Mouse (Mus musculus): ENCODE data around the gene Sptlc2. TPM values are rescaled to one million over a fixed set of nuclear protein-coding genes. Genes with fewer than 3 reads are reported as not detected.
A peak's percentile ranks its signal among the peaks of the same experiment; 100 is the strongest.

The Sptlc2 gene
- polyA plus RNA-seq, 1 experiment from 2014 or later = 69.1 TPM

DNA sequence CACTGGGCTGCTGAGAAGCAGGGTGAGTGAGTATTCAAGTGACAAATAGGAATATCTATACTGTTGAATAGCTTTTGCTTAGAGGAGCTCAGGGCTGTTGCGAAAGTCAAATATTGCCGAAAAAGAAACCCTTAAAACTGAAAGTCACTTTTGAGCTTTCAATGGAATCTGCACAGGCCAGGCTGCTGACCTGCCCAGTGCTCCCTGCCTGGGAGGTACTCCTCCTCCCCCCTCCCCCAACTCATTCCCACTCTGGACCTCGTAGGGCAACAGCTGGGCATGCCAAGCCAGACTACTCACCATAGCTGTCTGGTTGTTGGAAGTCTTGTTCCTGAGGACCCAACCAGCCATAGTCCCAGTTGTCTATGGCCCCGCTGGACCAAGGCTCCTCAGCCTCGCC, 103.4 kb downstream of the Sptlc2 start:
- Histone ChIP-seq H3K9ac (ENCODE audit: low read length) (no peak overlapping the region), H3K4me1 (ENCODE audit: control insufficient read depth in 2 of 2, insufficient read depth in 2 of 2, low read length in 2 of 2) (peaks cover 4 to 7% of the 10 kb centered on the region in 2 experiments; a peak in 3 of 4 replicates), H3K27ac (replicated peaks in 1 of 2; ENCODE audit: control insufficient read depth in 1 of 2, insufficient read depth in 1 of 2, low read depth in 2 of 2, low read length in 2 of 2) (no peak overlapping the region), H3K4me3 (ENCODE audit: control insufficient read depth in 1 of 2, insufficient read depth in 1 of 2, low read depth in 1 of 2, low read length in 2 of 2) (no peak overlapping the region), H3K27me3 (ENCODE audit: control insufficient read depth, insufficient read depth, low read length) (no peaks in the 10 kb centered on the region), H3K9me3 (ENCODE audit: control insufficient read depth, low read length) (no peaks in the 10 kb centered on the region), H3K36me3 (ENCODE audit: control insufficient read depth, insufficient read depth, low read length) (no peaks in the 10 kb centered on the region), H3K4me2 (ENCODE audit: low read length) (no peak overlapping the region)
- no peak for ATAC-seq (ENCODE audit: insufficient number of reproducible peaks, insufficient read depth, low FRiP score, low read depth)
- 86% methylated on average over 5 of the region's 5 CpGs for WGBS

GRCm38 (mm10) chr12:87284268-87284667, 103.9 kb downstream of the Sptlc2 start:
- Histone ChIP-seq H3K4me2 (ENCODE audit: low read length) (no peak overlapping the region), H3K27ac (replicated peaks in 1 of 2; ENCODE audit: control insufficient read depth in 1 of 2, insufficient read depth in 1 of 2, low read depth in 2 of 2, low read length in 2 of 2) (no peak overlapping the region), H3K9ac (ENCODE audit: low read length) (no peak overlapping the region), H3K36me3 (ENCODE audit: control insufficient read depth, insufficient read depth, low read length) (no peaks in the 10 kb centered on the region), H3K9me3 (ENCODE audit: control insufficient read depth, low read length) (no peaks in the 10 kb centered on the region), H3K27me3 (ENCODE audit: control insufficient read depth, insufficient read depth, low read length) (no peaks in the 10 kb centered on the region), H3K4me3 (ENCODE audit: control insufficient read depth in 1 of 2, insufficient read depth in 1 of 2, low read depth in 1 of 2, low read length in 2 of 2) (no peak overlapping the region), H3K4me1 (ENCODE audit: control insufficient read depth in 2 of 2, insufficient read depth in 2 of 2, low read length in 2 of 2) (peaks cover 8 to 12% of the 10 kb centered on the region in 2 experiments)
- WGBS = 72% methylated on average over 4 of the region's 4 CpGs
- ATAC-seq (ENCODE audit: insufficient number of reproducible peaks, insufficient read depth, low FRiP score, low read depth) = no peak

DNA sequence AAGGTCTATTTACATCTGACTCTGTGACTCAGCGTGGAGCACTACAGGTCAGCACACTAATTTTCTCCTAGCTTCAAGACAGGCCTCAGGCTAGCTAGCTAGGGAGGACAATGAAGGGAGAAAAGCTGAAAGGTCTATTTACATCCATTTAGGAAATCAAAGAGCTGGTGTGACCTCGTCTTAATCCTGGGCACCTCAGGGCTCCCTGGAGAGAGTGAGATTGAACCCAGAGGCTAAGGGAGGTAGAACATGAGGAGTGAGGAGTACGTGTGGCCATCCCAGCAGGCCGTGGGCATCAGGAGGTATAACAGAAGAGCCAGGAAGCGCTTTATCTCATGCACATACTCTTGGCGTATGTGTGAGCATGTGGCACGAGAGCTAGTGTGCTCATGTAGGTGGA, 104.4 kb downstream of the Sptlc2 start:
- H3K9me3 ChIP-seq (ENCODE audit: control insufficient read depth, low read length) = no peaks in the 10 kb centered on the region
- no peaks in the 10 kb centered on the region for H3K36me3 ChIP-seq (ENCODE audit: control insufficient read depth, insufficient read depth, low read length)
- no peaks in the 10 kb centered on the region for H3K27me3 ChIP-seq (ENCODE audit: control insufficient read depth, insufficient read depth, low read length)
- H3K4me2 ChIP-seq (ENCODE audit: low read length) = no peak overlapping the region
- no peak overlapping the region for H3K4me3 ChIP-seq (ENCODE audit: control insufficient read depth in 1 of 2, insufficient read depth in 1 of 2, low read depth in 1 of 2, low read length in 2 of 2)
- 73% methylated on average over 7 of the region's 7 CpGs for WGBS
- no peak for ATAC-seq (ENCODE audit: insufficient number of reproducible peaks, insufficient read depth, low FRiP score, low read depth)
- H3K27ac ChIP-seq (replicated peaks in 1 of 2; ENCODE audit: control insufficient read depth in 1 of 2, insufficient read depth in 1 of 2, low read depth in 2 of 2, low read length in 2 of 2) = no peak overlapping the region
- peaks cover 13 to 17% of the 10 kb centered on the region in 2 experiments for H3K4me1 ChIP-seq (ENCODE audit: control insufficient read depth in 2 of 2, insufficient read depth in 2 of 2, low read length in 2 of 2)
- H3K9ac ChIP-seq (ENCODE audit: low read length) = no peak overlapping the region

GRCm38 (mm10) chr12:87282743-87283142, 105.4 kb downstream of the Sptlc2 start:
- Histone ChIP-seq H3K27me3 (ENCODE audit: control insufficient read depth, insufficient read depth, low read length) (no peaks in the 10 kb centered on the region), H3K9me3 (ENCODE audit: control insufficient read depth, low read length) (no peaks in the 10 kb centered on the region), H3K4me2 (ENCODE audit: low read length) (no peak overlapping the region), H3K4me3 (ENCODE audit: control insufficient read depth in 1 of 2, insufficient read depth in 1 of 2, low read depth in 1 of 2, low read length in 2 of 2) (no peak overlapping the region), H3K36me3 (ENCODE audit: control insufficient read depth, insufficient read depth, low read length) (no peaks in the 10 kb centered on the region), H3K27ac (replicated peaks in 1 of 2; ENCODE audit: control insufficient read depth in 1 of 2, insufficient read depth in 1 of 2, low read depth in 2 of 2, low read length in 2 of 2) (no peak overlapping the region), H3K9ac (ENCODE audit: low read length) (no peak overlapping the region), H3K4me1 (ENCODE audit: control insufficient read depth in 2 of 2, insufficient read depth in 2 of 2, low read length in 2 of 2) (peaks cover 15 to 25% of the 10 kb centered on the region in 2 experiments)
- no peak for ATAC-seq (ENCODE audit: insufficient number of reproducible peaks, insufficient read depth, low FRiP score, low read depth)
- over 99% methylated on average over 4 of the region's 4 CpGs for WGBS

- WGBS = 50% methylated on average over 1 of the region's 1 CpGs
- no peak for ATAC-seq (ENCODE audit: insufficient number of reproducible peaks, insufficient read depth, low FRiP score, low read depth)
- H3K4me2 ChIP-seq (ENCODE audit: low read length) = no peak overlapping the region
- no peaks in the 10 kb centered on the region for H3K36me3 ChIP-seq (ENCODE audit: control insufficient read depth, insufficient read depth, low read length)
- no peaks in the 10 kb centered on the region for H3K9me3 ChIP-seq (ENCODE audit: control insufficient read depth, low read length)
- H3K27me3 ChIP-seq (ENCODE audit: control insufficient read depth, insufficient read depth, low read length) = no peaks in the 10 kb centered on the region
- peaks cover 15 to 29% of the 10 kb centered on the region in 2 experiments for H3K4me1 ChIP-seq (ENCODE audit: control insufficient read depth in 2 of 2, insufficient read depth in 2 of 2, low read length in 2 of 2)
- H3K9ac ChIP-seq (ENCODE audit: low read length) = no peak overlapping the region
- H3K4me3 ChIP-seq (ENCODE audit: control insufficient read depth in 1 of 2, insufficient read depth in 1 of 2, low read depth in 1 of 2, low read length in 2 of 2) = no peak overlapping the region
- H3K27ac ChIP-seq (replicated peaks in 1 of 2; ENCODE audit: control insufficient read depth in 1 of 2, insufficient read depth in 1 of 2, low read depth in 2 of 2, low read length in 2 of 2) = no peak overlapping the region
These were observed 106.4 kb downstream of the Sptlc2 start for GRCm38 (mm10) chr12:87281766-87282165.

DNA sequence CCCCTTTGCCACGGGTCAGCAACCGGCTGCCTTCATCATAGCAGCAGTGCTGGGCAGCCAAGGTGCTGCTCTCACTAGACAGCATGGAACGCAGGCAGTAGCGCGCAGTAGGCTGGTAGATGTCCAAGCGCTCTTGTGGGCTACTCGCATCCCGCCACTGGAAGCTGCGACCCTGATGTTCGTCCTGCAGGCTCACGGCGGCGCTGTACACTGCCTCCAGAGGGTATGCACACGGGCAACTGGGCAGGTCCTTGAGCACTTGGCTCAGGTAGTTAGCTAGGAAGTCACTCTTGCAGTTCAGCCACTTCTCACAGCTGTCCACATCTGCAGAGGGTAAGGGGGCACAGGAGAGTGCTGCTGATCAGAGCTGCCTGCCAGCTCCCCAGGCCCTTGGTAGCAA, 108.3 kb downstream of the Sptlc2 start:
- peaks cover 18% of the 10 kb centered on the region for H3K36me3 ChIP-seq (ENCODE audit: control insufficient read depth, insufficient read depth, low read length)
- H3K27me3 ChIP-seq (ENCODE audit: control insufficient read depth, insufficient read depth, low read length) = no peaks in the 10 kb centered on the region
- no peak overlapping the region for H3K27ac ChIP-seq (replicated peaks in 1 of 2; ENCODE audit: control insufficient read depth in 1 of 2, insufficient read depth in 1 of 2, low read depth in 2 of 2, low read length in 2 of 2)
- peaks cover 15 to 29% of the 10 kb centered on the region in 2 experiments for H3K4me1 ChIP-seq (ENCODE audit: control insufficient read depth in 2 of 2, insufficient read depth in 2 of 2, low read length in 2 of 2)
- no peak overlapping the region for H3K4me2 ChIP-seq (ENCODE audit: low read length)
- no peak overlapping the region for H3K9ac ChIP-seq (ENCODE audit: low read length)
- 58% methylated on average over 14 of the region's 14 CpGs for WGBS
- ATAC-seq (ENCODE audit: insufficient number of reproducible peaks, insufficient read depth, low FRiP score, low read depth) = no peak
- H3K9me3 ChIP-seq (ENCODE audit: control insufficient read depth, low read length) = no peaks in the 10 kb centered on the region
- no peak overlapping the region for H3K4me3 ChIP-seq (ENCODE audit: control insufficient read depth in 1 of 2, insufficient read depth in 1 of 2, low read depth in 1 of 2, low read length in 2 of 2)

DNA sequence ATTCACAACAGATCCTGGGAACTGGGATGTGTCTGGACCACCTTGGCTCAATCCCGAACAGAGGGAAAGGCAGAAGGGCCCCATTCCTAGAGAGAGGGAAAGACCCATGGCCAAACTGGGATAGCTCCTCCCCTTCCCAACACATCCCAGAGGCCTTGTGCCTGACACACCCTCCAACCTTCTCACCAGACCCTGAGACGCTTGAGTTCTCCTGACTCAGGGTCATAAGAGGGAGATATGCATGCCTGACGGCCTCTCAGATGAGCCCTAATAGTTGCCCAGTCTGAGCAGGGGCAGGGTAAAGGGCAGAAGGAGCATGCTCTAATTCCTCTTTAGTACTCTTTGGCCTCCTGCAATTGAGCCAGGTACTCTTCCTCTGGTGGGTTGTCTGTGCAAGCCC, 108.8 kb downstream of the Sptlc2 start:
- Histone ChIP-seq H3K4me3 (ENCODE audit: control insufficient read depth in 1 of 2, insufficient read depth in 1 of 2, low read depth in 1 of 2, low read length in 2 of 2) (no peak overlapping the region), H3K27me3 (ENCODE audit: control insufficient read depth, insufficient read depth, low read length) (no peaks in the 10 kb centered on the region), H3K9ac (ENCODE audit: low read length) (no peak overlapping the region), H3K9me3 (ENCODE audit: control insufficient read depth, low read length) (no peaks in the 10 kb centered on the region), H3K4me1 (ENCODE audit: control insufficient read depth in 2 of 2, insufficient read depth in 2 of 2, low read length in 2 of 2) (peaks cover 15 to 29% of the 10 kb centered on the region in 2 experiments), H3K4me2 (ENCODE audit: low read length) (no peak overlapping the region), H3K36me3 (ENCODE audit: control insufficient read depth, insufficient read depth, low read length) (peaks cover 24% of the 10 kb centered on the region), H3K27ac (replicated peaks in 1 of 2; ENCODE audit: control insufficient read depth in 1 of 2, insufficient read depth in 1 of 2, low read depth in 2 of 2, low read length in 2 of 2) (peak overlapping the region in 1 of 2 experiments; percentile 80; a peak in 2 of 4 replicates)
- 35% methylated on average over 3 of the region's 3 CpGs for WGBS
- ATAC-seq (ENCODE audit: insufficient number of reproducible peaks, insufficient read depth, low FRiP score, low read depth) = no peak

DNA sequence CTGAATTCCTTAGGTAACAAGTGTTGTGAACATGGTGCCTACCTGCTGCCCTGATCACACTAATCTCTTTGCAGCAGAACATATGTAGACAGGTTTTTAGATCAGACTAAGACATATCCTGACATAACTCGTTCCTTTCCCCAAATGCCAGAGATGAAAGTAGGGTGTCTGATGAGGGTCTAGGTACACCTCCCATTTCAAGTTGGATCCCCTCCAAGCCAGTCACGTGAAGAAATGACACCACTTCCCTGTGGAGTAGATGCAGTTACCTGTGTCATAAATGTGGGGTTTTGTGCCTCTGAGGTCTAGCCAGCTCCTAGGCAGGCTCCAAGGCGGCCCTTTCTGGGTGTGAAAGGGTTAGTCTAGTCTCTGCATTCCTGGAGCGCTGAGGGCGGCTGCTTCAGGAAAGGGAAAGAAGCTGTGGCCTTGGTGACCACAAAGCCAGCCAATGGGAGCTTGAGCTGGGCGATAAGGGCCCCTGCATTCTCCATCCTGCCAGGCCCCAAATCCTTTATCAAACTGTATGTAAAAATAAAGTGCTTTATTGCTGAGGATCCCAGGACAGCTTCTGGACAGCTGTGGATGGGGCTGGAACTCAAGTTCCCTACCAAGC, 109.9 kb downstream of the Sptlc2 start:
- peak overlapping the region; percentile 50 to 82; a peak in 3 of 4 replicates for H3K27ac ChIP-seq (replicated peaks in 1 of 2; ENCODE audit: control insufficient read depth in 1 of 2, insufficient read depth in 1 of 2, low read depth in 2 of 2, low read length in 2 of 2)
- H3K4me1 ChIP-seq (ENCODE audit: control insufficient read depth in 2 of 2, insufficient read depth in 2 of 2, low read length in 2 of 2) = peaks cover 15 to 29% of the 10 kb centered on the region in 2 experiments
- peak overlapping the region in 1 of 2 experiments; percentile 9; a peak in 1 of 4 replicates for H3K4me3 ChIP-seq (ENCODE audit: control insufficient read depth in 1 of 2, insufficient read depth in 1 of 2, low read depth in 1 of 2, low read length in 2 of 2)
- H3K4me2 ChIP-seq (ENCODE audit: low read length) = peak overlapping the region; percentile 57
- no peaks in the 10 kb centered on the region for H3K27me3 ChIP-seq (ENCODE audit: control insufficient read depth, insufficient read depth, low read length)
- WGBS = 8% methylated on average over 6 of the region's 6 CpGs
- H3K36me3 ChIP-seq (ENCODE audit: control insufficient read depth, insufficient read depth, low read length) = peaks cover 35% of the 10 kb centered on the region
- ATAC-seq (ENCODE audit: insufficient number of reproducible peaks, insufficient read depth, low FRiP score, low read depth) = peak; percentile 84
- H3K9ac ChIP-seq (ENCODE audit: low read length) = 0 out of 2 replicates have a peak overlapping the region, but pooled peaks have one; percentile 10
- no peaks in the 10 kb centered on the region for H3K9me3 ChIP-seq (ENCODE audit: control insufficient read depth, low read length)
